Mouse (Mus musculus): ENCODE measurements at regions not wholly inside any gene's neighbourhood (a gene's known extent, or its start where the extent isn't known, plus 50 kb on each side); places are given as distances from the start of the nearest gene placed in this dataset.

GRCm38 (mm10) chr16:18711637-18712125, 65.0 kb upstream of the Cldn5 start:
- Histone ChIP-seq H3K4me3 (ENCODE audit: low read length) (no peak overlapping the region), H3K36me3 (ENCODE audit: control insufficient read depth, insufficient read depth, low read length) (no peaks in the 10 kb centered on the region), H3K27me3 (ENCODE audit: control insufficient read depth, insufficient read depth, low read depth, low read length) (no peaks in the 10 kb centered on the region), H3K9ac (ENCODE audit: low read length) (no peak overlapping the region), H3K4me1 (replicated peaks; ENCODE audit: control insufficient read depth, insufficient read depth, low read length) (no peaks in the 10 kb centered on the region), H3K9me3 (ENCODE audit: control insufficient read depth, low read length) (no peaks in the 10 kb centered on the region), H3K4me2 (ENCODE audit: low read depth, low read length) (no peak overlapping the region), H3K27ac (ENCODE audit: low read length) (no peak overlapping the region)
- no peak for ATAC-seq (ENCODE audit: low read depth)
- 77% methylated on average over 1 of the region's 1 CpGs for WGBS

DNA sequence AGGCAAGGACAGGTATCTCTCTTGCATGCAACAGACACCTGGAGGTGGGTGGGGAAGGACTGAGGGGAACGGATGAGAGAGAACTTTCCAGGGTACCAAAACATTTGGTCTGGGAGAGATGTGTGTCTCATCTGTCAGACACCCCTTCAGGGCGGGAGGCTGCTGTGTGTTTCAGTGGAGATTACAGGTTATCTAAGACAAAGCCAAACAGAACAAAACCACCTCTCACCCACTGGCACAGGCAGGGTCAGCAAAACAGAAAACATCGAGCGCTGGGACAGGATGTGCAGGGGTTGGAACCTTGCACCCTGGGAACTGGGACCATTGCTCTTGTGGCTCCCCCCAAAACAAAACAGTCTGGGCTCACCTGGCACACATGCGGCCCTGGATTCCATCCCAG, 63.6 kb upstream of the Cldn5 start:
- WGBS, result 60% methylated on average over 5 of the region's 5 CpGs
- H3K4me2 ChIP-seq (ENCODE audit: low read depth, low read length), result no peak overlapping the region
- H3K9ac ChIP-seq (ENCODE audit: low read length), result no peak overlapping the region
- H3K27ac ChIP-seq (ENCODE audit: low read length), result no peak overlapping the region
- no peak for ATAC-seq (ENCODE audit: low read depth)
- H3K4me3 ChIP-seq (ENCODE audit: low read length), result no peak overlapping the region
- no peaks in the 10 kb centered on the region for H3K9me3 ChIP-seq (ENCODE audit: control insufficient read depth, low read length)
- no peaks in the 10 kb centered on the region for H3K27me3 ChIP-seq (ENCODE audit: control insufficient read depth, insufficient read depth, low read depth, low read length)
- peaks cover 7% of the 10 kb centered on the region for H3K4me1 ChIP-seq (replicated peaks; ENCODE audit: control insufficient read depth, insufficient read depth, low read length)
- H3K36me3 ChIP-seq (ENCODE audit: control insufficient read depth, insufficient read depth, low read length), result no peaks in the 10 kb centered on the region

DNA sequence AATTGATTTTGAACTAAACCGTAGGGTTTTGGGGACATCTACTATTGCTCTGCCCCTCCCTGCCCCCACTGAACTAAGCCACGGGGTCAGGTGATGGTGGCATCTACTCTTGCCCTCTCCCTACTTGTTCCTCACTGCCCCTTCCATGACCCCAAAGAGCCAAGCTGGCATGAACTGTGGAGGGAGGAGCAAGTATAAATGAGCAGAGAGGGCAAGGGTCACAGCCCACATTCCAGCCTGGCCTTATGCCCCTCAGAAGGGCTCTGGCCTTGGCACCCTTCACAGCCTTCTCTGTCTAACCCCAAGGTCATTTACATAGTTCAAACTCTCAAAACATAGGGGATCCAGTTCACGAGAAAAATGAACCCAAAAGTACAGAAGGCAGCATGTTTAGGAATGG, 61.3 kb upstream of the Cldn5 start:
- no peak overlapping the region for H3K4me2 ChIP-seq (ENCODE audit: low read depth, low read length)
- 58% methylated on average over 3 of the region's 3 CpGs for WGBS
- no peak overlapping the region for H3K27ac ChIP-seq (ENCODE audit: low read length)
- H3K36me3 ChIP-seq (ENCODE audit: control insufficient read depth, insufficient read depth, low read length), result no peaks in the 10 kb centered on the region
- no peaks in the 10 kb centered on the region for H3K27me3 ChIP-seq (ENCODE audit: control insufficient read depth, insufficient read depth, low read depth, low read length)
- H3K9me3 ChIP-seq (ENCODE audit: control insufficient read depth, low read length), result no peaks in the 10 kb centered on the region
- no peak overlapping the region for H3K4me3 ChIP-seq (ENCODE audit: low read length)
- H3K9ac ChIP-seq (ENCODE audit: low read length), result no peak overlapping the region
- peaks cover 10% of the 10 kb centered on the region for H3K4me1 ChIP-seq (replicated peaks; ENCODE audit: control insufficient read depth, insufficient read depth, low read length)
- no peak for ATAC-seq (ENCODE audit: low read depth)

GRCm38 (mm10) chr16:18718040-18718439, 58.6 kb upstream of the Cldn5 start:
- H3K9me3 ChIP-seq (ENCODE audit: control insufficient read depth, low read length), result no peaks in the 10 kb centered on the region
- H3K4me1 ChIP-seq (replicated peaks; ENCODE audit: control insufficient read depth, insufficient read depth, low read length), result peaks cover 19% of the 10 kb centered on the region
- H3K4me2 ChIP-seq (ENCODE audit: low read depth, low read length), result no peak overlapping the region
- no peak overlapping the region for H3K4me3 ChIP-seq (ENCODE audit: low read length)
- ATAC-seq (ENCODE audit: low read depth), result 0 out of 2 replicates have a peak, but pooled peaks have one; percentile 39
- no peak overlapping the region for H3K9ac ChIP-seq (ENCODE audit: low read length)
- H3K36me3 ChIP-seq (ENCODE audit: control insufficient read depth, insufficient read depth, low read length), result no peaks in the 10 kb centered on the region
- H3K27ac ChIP-seq (ENCODE audit: low read length), result no peak overlapping the region
- 13% methylated on average over 2 of the region's 2 CpGs for WGBS
- H3K27me3 ChIP-seq (ENCODE audit: control insufficient read depth, insufficient read depth, low read depth, low read length), result no peaks in the 10 kb centered on the region

GRCm38 (mm10) chr16:18720433-18721233, 56.0 kb upstream of the Cldn5 start:
- no peak overlapping the region for H3K4me2 ChIP-seq (ENCODE audit: low read depth, low read length)
- no peaks in the 10 kb centered on the region for H3K36me3 ChIP-seq (ENCODE audit: control insufficient read depth, insufficient read depth, low read length)
- H3K9ac ChIP-seq (ENCODE audit: low read length), result no peak overlapping the region
- H3K27ac ChIP-seq (ENCODE audit: low read length), result peak overlapping the region; percentile 79
- ATAC-seq (ENCODE audit: low read depth), result peak; percentile 74
- H3K9me3 ChIP-seq (ENCODE audit: control insufficient read depth, low read length), result no peaks in the 10 kb centered on the region
- no peaks in the 10 kb centered on the region for H3K27me3 ChIP-seq (ENCODE audit: control insufficient read depth, insufficient read depth, low read depth, low read length)
- 23% methylated on average over 13 of the region's 13 CpGs for WGBS
- H3K4me1 ChIP-seq (replicated peaks; ENCODE audit: control insufficient read depth, insufficient read depth, low read length), result peaks cover 25% of the 10 kb centered on the region
- H3K4me3 ChIP-seq (ENCODE audit: low read length), result no peak overlapping the region

- peak; percentile 29 for ATAC-seq (ENCODE audit: low read depth)
- 69% methylated on average over 3 of the region's 3 CpGs for WGBS
- H3K27me3 ChIP-seq (ENCODE audit: control insufficient read depth, insufficient read depth, low read depth, low read length), result no peaks in the 10 kb centered on the region
- no peaks in the 10 kb centered on the region for H3K36me3 ChIP-seq (ENCODE audit: control insufficient read depth, insufficient read depth, low read length)
- H3K4me2 ChIP-seq (ENCODE audit: low read depth, low read length), result no peak overlapping the region
- H3K4me1 ChIP-seq (replicated peaks; ENCODE audit: control insufficient read depth, insufficient read depth, low read length), result peaks cover 15% of the 10 kb centered on the region
- no peak overlapping the region for H3K4me3 ChIP-seq (ENCODE audit: low read length)
- H3K9ac ChIP-seq (ENCODE audit: low read length), result no peak overlapping the region
- H3K9me3 ChIP-seq (ENCODE audit: control insufficient read depth, low read length), result no peaks in the 10 kb centered on the region
- H3K27ac ChIP-seq (ENCODE audit: low read length), result peak overlapping the region; percentile 32; the same call in 1 of the 2 replicates
Measured at GRCm38 (mm10) chr16:18723186-18723843, 53.3 kb upstream of the Cldn5 start.

DNA sequence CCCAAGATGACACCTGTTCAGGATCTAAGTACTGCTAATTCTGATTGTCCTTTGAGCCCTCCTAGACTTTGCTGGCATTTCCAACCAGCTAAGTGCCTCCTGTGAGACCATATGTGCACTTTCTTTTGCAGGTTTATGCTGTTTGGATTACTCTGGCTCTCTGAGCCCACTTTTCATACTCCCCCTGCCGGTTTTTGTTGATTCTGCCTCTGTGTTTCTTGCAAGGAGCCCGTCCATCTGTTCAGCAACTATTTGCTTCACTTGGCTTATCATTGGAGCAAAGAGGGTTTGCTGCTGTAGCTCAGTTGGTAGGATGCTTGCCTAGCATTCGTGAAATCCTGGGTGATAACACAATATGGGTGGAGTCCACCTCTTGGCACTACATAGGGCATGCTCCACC, 52.8 kb upstream of the Cldn5 start:
- Histone ChIP-seq H3K9ac (ENCODE audit: low read length) (no peak overlapping the region), H3K4me3 (ENCODE audit: low read length) (no peak overlapping the region), H3K27ac (ENCODE audit: low read length) (no peak overlapping the region), H3K27me3 (ENCODE audit: control insufficient read depth, insufficient read depth, low read depth, low read length) (no peaks in the 10 kb centered on the region), H3K4me2 (ENCODE audit: low read depth, low read length) (no peak overlapping the region), H3K36me3 (ENCODE audit: control insufficient read depth, insufficient read depth, low read length) (no peaks in the 10 kb centered on the region), H3K9me3 (ENCODE audit: control insufficient read depth, low read length) (no peaks in the 10 kb centered on the region), H3K4me1 (replicated peaks; ENCODE audit: control insufficient read depth, insufficient read depth, low read length) (peaks cover 15% of the 10 kb centered on the region)
- WGBS, result 18% methylated on average over 3 of the region's 3 CpGs
- ATAC-seq (ENCODE audit: low read depth), result no peak

GRCm38 (mm10) chr16:18724706-18725105, 51.9 kb upstream of the Cldn5 start:
- Histone ChIP-seq H3K4me2 (ENCODE audit: low read depth, low read length) (no peak overlapping the region), H3K27me3 (ENCODE audit: control insufficient read depth, insufficient read depth, low read depth, low read length) (no peaks in the 10 kb centered on the region)
- WGBS, result 27% methylated on average over 6 of the region's 6 CpGs

More at GRCm38 (mm10) chr16:18724706-18725105, 51.9 kb upstream of the Cldn5 start:
- Histone ChIP-seq H3K27ac (ENCODE audit: low read length) (no peak overlapping the region), H3K9me3 (ENCODE audit: control insufficient read depth, low read length) (no peaks in the 10 kb centered on the region), H3K9ac (ENCODE audit: low read length) (no peak overlapping the region), H3K4me3 (ENCODE audit: low read length) (no peak overlapping the region), H3K36me3 (ENCODE audit: control insufficient read depth, insufficient read depth, low read length) (no peaks in the 10 kb centered on the region), H3K4me1 (replicated peaks; ENCODE audit: control insufficient read depth, insufficient read depth, low read length) (peaks cover 15% of the 10 kb centered on the region)
- ATAC-seq (ENCODE audit: low read depth), result no peak
